Mouse (Mus musculus): ENCODE results near the gene Pln.

Pln gene

GRCm38 (mm10) chr10:53337162-53337923 is at the start of gene Pln:
Pln (plus strand) TSS chr10:53337667.
- no peak for DNase-seq (ENCODE audit: low read depth, low spot score)

DNA sequence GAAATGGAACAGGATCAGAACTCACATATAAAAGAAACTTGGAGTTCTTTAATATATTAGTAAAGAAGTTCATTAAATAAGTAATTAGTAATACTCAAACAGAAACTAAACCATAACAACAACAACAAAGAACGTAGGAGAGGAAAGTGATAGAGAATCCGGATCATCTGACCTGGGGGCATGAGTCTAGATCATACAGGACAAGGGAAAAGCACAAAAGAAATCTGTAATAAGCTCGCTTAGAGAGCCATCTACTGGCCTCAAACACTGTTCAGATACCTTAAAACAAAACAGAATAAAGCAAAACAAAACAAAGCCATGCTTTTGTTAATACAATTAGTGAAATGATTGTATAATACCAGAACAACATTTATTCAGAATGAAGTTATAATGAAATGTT is 31.6 kb upstream of the Pln start:
- DNase-seq (ENCODE audit: low read depth, low spot score): no peak

- DNase-seq (ENCODE audit: low read depth, low spot score): no peak
Observed at GRCm38 (mm10) chr10:53306674-53307073, 30.8 kb upstream of the Pln start.

DNA sequence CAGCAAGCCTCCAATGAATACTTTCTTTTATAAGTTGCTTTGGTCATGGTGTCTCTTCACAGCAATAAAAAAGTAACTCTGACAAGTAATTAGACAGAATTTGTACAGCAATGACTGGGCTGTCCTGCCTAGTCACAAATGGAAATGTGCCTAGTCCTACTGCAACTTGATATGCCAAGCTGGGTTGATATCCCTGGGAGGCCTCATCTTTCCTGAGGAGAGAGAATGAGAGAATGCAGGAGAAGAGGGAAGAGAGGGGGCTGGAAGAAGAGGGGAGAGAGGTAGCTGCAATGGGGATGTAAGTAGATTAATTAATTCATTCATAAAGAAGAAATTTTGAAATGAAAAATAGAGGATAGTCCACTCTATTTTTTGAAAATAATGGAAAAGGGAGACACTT is 14.1 kb upstream of the Pln start:
- no peak for DNase-seq (ENCODE audit: low read depth, low spot score)

- DNase-seq (ENCODE audit: low read depth, low spot score): no peak
Observed at GRCm38 (mm10) chr10:53324663-53325062, 12.8 kb upstream of the Pln start.

DNA sequence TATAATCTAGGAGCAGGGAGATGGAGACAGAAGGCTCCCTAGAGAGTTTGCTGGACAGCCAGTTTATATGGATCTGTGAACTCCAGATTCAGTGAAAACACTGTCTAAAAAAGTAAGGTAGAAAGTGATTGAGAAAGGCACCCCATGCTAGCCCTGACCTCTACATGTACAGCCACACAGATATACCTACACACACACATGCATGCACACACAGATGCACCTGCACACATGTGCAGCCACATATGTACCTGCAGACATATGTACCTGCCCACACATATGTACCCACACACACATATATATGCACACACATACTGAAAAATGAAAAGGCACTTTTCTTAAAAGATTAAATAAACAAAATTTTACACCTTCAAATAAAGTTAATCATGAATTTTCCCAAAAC is 11.1 kb upstream of the Pln start:
- no peak for DNase-seq (ENCODE audit: low read depth, low spot score)

DNA sequence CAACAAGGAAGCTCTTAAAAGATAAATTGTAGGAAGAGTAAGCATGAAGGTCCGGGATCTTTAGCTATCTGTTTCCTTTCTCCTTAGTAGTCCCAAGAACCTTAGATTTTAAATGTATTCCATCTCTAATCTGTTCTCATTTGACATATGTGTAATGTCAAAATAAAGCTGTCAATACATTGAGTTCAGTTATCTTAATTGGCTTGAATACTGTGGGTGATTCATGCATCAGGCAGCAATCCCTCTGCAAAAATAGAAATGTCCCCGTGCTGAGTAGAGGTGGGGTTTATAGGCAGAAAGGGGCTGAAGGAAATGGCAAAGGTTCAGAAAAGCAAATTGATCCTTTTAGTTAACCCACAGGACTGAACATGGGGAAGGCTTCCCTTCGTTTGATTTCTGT is 8.2 kb upstream of the Pln start:
- no peak for DNase-seq (ENCODE audit: low read depth, low spot score)

- DNase-seq (ENCODE audit: low read depth, low spot score): no peak
Observed at GRCm38 (mm10) chr10:53332752-53333151, 4.7 kb upstream of the Pln start.

GRCm38 (mm10) chr10:53335266-53335665 is 2.2 kb upstream of the Pln start:
- DNase-seq (ENCODE audit: low read depth, low spot score): no peak

- no peak for DNase-seq (ENCODE audit: low read depth, low spot score)
Observed at GRCm38 (mm10) chr10:53335974-53336373, 1.5 kb upstream of the Pln start.

- DNase-seq (ENCODE audit: low read depth, low spot score): no peak
Observed at GRCm38 (mm10) chr10:53339045-53339444, 1.6 kb downstream of the Pln start.

DNA sequence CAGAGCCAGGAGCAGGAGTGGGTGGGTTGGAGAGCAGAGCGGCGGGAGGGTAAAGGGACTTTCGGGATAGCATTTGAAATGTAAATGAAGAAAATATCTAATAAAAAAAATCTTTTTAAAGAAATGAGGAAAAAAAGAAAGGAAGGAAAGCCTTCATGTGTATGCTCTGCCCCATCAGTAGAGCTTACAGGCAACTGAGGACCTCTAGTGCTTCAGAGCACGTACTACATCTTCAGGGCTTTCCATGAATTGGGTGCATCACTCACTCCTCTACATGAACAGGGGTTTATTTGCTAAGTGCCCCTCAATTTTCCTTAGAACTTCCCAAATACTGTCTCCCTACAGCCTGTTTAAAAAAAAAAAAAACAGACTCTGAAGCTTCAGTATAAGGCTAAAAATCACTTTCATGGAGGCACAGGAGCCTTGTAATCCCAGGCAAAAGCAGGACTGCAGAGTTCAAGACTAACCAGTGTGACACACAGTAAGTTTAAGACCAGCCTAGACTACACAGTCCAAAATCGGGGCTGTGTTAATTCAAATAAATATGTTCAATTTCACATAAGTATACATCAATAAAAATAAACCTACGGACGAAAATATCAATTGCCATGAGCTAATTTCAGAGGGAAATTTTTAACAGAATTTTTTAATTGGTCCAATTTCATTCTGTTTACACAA is 4.0 kb downstream of the Pln start:
- no peak for DNase-seq (ENCODE audit: low read depth, low spot score)

GRCm38 (mm10) chr10:53342166-53342728 is 4.8 kb downstream of the Pln start:
- DNase-seq (ENCODE audit: low read depth, low spot score): no peak

DNA sequence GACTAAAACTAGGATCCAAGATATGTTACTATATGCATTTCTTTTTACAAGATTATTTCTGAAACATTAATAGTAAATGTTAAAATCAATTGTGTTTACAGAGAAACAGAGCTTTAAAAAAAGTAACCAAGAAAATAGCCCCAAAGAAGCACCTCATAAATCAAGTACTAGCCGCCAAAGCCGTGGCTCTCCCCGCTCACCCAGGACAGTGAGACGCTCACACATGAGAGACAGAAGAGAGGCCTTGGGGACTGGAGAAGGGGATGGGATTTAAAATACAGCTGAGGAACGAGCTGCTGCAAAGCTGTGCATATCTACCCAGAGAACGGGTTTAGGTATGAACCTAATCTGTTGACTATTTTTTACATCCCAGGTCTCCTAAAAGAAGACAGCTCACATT is 5.9 kb downstream of the Pln start:
- DNase-seq (ENCODE audit: low read depth, low spot score): no peak

- no peak for DNase-seq (ENCODE audit: low read depth, low spot score)
Observed at GRCm38 (mm10) chr10:53343865-53344264, 6.4 kb downstream of the Pln start.

- DNase-seq (ENCODE audit: low read depth, low spot score): no peak
Observed at GRCm38 (mm10) chr10:53345508-53345907, 8.0 kb downstream of the Pln start.

- peak; percentile 19 for DNase-seq (ENCODE audit: low read depth, low spot score)
Observed at GRCm38 (mm10) chr10:53346506-53346905, 9.0 kb downstream of the Pln start.

DNA sequence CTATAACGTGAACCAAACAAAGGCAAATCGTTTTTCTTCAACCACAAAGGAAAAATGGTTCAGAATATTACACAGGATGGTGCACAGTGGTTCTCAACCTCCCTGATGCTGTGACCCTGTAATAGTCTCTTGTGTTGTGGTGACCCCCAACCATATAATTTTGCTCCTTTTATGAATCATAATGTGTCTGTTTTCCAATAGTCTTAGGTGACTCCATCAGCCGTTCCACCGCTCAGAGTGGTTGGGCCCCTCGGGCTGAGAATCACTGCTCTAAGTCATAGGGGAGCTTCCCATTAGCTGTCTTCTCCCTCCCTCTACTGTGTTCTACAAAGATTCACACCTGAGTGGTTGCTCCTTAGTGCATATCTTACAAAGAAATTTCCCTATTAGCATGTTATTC is 9.4 kb downstream of the Pln start:
- no peak for DNase-seq (ENCODE audit: low read depth, low spot score)

GRCm38 (mm10) chr10:53347787-53348755 is 10.6 kb downstream of the Pln start:
- DNase-seq (ENCODE audit: low read depth, low spot score): peak; percentile 51

DNA sequence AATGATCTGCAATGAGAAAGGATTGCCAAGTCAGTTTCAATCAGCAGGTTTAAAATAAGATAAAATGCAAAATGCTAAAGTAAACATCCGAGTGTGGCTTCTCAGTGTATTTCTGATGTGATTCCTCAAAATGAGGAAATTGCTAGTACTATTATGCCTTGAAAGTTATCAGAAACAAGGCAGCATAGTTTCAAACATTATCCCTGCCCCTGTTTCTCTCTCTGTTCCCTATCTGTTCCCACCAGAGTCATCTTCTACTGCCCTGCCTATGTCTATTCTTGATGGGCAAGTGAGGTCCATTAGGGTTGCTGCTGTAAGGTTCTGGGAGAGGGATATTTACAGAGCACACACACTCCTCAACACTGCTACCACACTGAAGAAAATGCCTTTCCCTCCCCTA is 11.8 kb downstream of the Pln start:
- DNase-seq (ENCODE audit: low read depth, low spot score): no peak

- DNase-seq (ENCODE audit: low read depth, low spot score): no peak
Observed at GRCm38 (mm10) chr10:53353665-53354064, 16.2 kb downstream of the Pln start.

DNA sequence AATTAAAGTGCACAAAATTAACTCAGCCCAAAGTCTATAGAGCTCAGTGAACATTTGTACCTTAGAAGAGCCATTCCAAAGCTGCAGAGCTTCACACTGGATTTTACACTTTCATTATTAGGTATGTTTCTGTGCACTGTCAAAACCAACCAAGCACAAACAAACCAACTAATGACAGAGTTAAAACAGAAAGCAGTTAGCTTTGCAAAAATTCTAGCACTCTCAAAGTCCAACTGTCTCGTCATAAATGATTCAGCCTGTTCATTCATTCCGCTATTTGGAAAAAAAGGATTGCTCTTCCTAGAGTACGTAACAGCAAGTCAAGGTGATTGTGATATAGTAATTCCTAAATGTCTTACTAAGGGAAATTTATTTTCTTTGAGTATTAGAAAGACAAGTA is 21.5 kb downstream of the Pln start:
- DNase-seq (ENCODE audit: low read depth, low spot score): no peak
